Mouse (Mus musculus) kidney, postnatal 25 days (tissue): ENCODE measurements at regions not wholly inside any gene's neighbourhood (a gene's known extent, or its start where the extent isn't known, plus 50 kb on each side); places are given as distances from the start of the nearest gene placed in this dataset.

Experiments
- DNase-seq, 2 experiments: peaks; one replicate each; pipeline ENCODE4 v3.0.0; 2021; ENCODE audit warnings: mixed read lengths in 2 of 2

DNA sequence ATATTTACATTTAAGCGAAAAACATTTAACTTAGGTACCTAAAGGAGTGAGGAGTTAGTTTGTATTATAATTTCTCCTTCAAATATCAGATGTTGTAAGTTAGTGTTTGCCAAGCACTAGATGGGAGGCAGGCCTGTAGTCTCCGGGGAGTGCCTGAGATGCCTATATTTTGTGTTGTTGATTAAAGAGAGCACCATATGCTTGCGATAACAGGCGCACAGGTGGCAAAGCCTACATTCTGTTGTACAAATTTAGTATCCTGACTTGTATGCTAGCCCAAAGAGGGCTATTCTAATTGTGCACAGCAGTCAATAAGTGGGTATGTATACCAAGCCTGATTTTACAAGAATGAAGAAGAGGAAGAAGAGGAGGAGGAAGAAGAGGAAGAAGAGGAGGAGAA lies 151.8 kb upstream of the Atxn1 start:
- DNase-seq = no peak

DNA sequence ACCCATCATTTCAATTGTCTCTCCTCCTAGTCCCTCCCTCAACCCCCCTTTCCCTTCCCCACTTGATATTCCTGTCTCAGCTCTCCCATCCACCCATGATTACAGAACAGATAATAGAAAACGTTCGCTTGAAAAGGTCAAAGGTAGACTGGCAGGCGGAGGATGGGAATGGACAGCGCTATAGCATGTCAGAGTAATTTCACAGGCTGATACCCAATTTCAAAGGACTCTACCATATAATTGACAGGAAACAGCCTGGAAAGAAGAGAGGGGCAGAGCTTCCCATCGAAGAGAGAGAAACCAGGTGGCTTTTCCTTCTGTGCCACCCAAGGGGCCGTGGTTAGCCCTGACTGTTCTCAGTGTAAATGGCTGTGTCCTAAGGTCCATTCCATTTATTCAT lies 140.2 kb upstream of the Atxn1 start:
- DNase-seq = no peak

GRCm38 (mm10) chr13:46098621-46099020 lies 133.8 kb upstream of the Atxn1 start:
- DNase-seq = no peak

GRCm38 (mm10) chr13:46098131-46098530 lies 133.3 kb upstream of the Atxn1 start:
- DNase-seq = no peak

- peak in 1 of 2 experiments; percentile 13 for DNase-seq
Observed at GRCm38 (mm10) chr13:46096968-46097367, 132.2 kb upstream of the Atxn1 start.

DNA sequence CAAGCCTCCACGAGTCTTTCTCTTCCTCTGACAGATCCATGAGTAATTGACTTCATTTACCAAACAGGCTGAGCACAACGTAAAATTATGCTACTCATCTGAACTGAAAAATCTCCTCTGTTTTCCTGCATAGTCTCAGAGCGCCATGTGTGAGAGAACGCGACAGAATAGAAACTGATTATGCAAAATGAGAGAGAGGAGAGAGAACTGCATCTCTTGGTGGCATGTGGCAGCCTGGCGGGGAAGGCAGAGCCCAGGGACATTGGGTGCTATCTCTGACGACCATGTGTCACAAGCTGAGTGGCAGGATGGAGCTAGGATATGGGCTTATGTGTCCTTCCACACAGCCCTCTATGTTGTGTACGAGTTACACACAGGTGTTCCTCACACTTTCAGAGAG lies 131.6 kb upstream of the Atxn1 start:
- no peak for DNase-seq

GRCm38 (mm10) chr13:46092787-46093186 lies 128.0 kb upstream of the Atxn1 start:
- no peak for DNase-seq

GRCm38 (mm10) chr13:46091109-46091508 lies 126.3 kb upstream of the Atxn1 start:
- no peak for DNase-seq

- DNase-seq = no peak
Observed at GRCm38 (mm10) chr13:46088237-46088636, 123.4 kb upstream of the Atxn1 start.

DNA sequence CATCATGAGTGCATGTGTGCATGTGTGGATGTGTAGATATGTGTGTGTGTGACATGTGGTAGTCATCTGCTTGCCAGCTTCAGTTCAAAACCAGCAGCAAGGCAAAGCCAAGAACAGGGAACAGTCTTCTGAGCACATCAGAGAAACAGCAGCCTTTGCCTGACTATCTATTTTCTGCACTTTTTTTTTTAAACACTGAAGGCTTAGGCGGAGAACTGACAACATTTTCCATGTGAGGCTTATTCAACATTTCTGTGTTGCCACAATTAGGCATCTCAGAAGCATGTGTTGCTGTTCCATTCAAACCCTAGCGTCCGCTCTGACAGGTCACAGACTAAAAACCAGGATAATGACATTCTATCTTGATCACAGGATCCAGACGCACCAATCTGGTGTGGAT lies 122.9 kb upstream of the Atxn1 start:
- no peak for DNase-seq

- DNase-seq = no peak
Observed at GRCm38 (mm10) chr13:46076879-46077278, 112.1 kb upstream of the Atxn1 start.

- no peak for DNase-seq
Observed at GRCm38 (mm10) chr13:46071670-46072069, 106.9 kb upstream of the Atxn1 start.

GRCm38 (mm10) chr13:46069571-46069970 lies 104.8 kb upstream of the Atxn1 start:
- no peak for DNase-seq

GRCm38 (mm10) chr13:46062758-46063157 lies 98.0 kb upstream of the Atxn1 start:
- no peak for DNase-seq

DNA sequence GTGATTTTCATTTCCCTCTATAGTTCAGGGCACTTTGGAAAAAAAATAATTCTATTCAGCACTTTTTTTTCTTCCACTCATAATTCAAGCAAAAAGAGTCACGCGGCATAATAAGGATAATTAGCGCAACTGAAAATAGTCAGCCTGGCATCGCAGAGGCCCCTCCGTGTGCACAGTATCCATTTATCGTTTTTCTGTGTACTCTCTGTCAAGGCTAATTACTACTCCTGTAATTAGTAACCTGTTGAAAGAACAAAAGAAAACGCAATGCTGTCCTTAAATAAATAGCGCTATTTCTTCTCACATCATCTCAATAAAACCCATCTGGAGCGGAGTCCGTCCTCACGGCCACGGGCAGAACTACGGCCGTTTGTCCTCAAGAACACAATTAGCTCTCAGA lies 95.1 kb upstream of the Atxn1 start:
- no peak for DNase-seq

DNA sequence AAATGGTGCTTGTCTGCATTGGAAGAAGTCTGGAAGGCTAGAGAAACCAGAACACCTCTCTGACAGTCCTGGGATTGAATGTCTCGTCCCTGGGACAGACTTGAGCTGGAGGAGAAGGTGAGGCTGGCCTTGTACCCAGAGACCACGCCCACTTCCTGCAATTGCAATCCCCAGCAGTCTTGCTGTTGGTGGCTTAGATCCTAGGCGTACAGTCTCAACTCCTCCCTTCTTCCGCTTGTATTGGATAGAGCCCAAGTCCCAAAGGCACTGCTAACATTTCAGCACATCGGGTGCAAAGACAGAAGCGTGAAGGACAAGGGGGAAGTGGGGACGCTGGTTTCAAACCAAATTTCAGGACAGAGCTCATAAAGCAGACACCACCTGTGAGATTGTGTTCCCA lies 94.1 kb upstream of the Atxn1 start:
- DNase-seq = peak; percentile 32 to 56

- no peak for DNase-seq
Observed at GRCm38 (mm10) chr13:46058341-46058740, 93.5 kb upstream of the Atxn1 start.

GRCm38 (mm10) chr13:46055410-46055809 lies 90.6 kb upstream of the Atxn1 start:
- DNase-seq = no peak

DNA sequence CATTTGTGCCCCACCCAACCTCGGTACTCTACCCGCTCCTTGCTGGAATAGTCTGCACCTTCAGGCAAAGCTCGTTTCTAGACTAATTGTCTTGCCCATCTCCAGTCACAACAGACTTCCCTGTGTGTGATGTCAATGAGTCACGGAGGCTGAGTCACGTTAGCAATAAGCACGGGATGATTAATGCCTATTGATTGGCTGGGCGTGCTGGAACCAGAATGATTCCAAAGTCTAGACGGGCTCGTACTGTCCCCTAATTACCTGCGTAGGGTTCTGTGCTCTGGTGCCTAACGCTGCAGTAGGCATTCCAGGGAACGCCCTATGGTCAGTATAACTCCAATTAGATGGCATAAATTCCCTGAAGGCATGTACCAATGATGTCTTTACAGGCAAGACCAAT lies 78.8 kb upstream of the Atxn1 start:
- no peak for DNase-seq

GRCm38 (mm10) chr13:46043016-46043415 lies 78.2 kb upstream of the Atxn1 start:
- DNase-seq = peak in 1 of 2 experiments; percentile 45

DNA sequence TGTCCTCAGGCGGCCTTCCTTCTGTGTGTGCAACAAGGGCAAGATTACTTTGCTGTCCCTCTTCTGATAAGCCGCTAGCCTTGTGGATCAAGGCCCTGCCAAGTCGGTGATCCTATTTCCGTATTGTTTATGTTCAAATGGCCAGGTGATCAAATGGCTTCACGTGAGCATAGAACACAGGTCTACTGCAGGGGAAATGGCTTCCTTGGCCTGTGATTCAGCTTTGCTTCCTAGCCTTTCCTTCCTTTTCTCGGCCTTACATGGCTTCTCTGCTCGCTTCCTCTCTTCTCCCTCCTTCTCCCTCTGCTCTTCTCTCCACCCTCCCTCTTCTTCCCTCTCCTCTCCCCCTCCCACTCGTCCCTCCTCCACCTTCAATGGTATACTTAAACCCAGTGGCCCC lies 77.4 kb upstream of the Atxn1 start:
- DNase-seq = no peak

DNA sequence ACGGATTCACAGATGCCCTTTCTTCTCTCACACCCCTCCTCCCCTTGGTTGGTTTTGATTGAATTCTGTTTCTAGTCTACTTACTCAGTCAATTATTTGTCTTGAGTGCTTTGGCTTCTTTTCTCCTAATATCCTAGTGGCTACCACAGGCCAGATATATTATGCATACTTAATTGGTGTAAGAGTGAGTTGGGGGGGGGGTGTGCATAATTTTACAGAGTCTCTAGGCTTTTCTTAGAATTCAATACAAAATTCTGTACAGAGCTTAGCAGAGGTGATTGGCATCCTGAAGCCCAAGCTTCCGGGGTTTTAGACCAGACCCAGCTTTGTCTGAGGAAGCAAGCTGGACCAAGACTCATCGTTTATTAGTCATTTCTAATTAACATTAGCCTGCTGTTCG lies 76.7 kb upstream of the Atxn1 start:
- no peak for DNase-seq

DNA sequence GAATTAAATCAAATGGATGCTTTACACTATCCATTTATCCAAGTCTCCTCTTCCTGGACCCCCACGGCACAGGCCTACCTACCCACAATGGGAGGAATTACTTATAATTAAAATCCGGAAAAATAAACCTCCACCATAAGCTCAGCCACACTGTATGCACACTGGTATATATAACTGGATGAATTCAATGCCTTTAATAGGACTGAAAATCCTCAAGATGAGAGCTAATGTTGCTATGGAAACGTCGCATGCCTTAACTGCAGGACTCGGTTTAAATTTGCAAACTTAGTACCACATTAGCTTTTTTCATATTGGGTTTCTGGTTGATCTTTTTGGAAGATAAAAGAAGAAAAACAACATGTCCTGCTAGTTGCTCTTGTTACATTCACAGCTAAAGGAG lies 75.3 kb upstream of the Atxn1 start:
- DNase-seq = no peak

DNA sequence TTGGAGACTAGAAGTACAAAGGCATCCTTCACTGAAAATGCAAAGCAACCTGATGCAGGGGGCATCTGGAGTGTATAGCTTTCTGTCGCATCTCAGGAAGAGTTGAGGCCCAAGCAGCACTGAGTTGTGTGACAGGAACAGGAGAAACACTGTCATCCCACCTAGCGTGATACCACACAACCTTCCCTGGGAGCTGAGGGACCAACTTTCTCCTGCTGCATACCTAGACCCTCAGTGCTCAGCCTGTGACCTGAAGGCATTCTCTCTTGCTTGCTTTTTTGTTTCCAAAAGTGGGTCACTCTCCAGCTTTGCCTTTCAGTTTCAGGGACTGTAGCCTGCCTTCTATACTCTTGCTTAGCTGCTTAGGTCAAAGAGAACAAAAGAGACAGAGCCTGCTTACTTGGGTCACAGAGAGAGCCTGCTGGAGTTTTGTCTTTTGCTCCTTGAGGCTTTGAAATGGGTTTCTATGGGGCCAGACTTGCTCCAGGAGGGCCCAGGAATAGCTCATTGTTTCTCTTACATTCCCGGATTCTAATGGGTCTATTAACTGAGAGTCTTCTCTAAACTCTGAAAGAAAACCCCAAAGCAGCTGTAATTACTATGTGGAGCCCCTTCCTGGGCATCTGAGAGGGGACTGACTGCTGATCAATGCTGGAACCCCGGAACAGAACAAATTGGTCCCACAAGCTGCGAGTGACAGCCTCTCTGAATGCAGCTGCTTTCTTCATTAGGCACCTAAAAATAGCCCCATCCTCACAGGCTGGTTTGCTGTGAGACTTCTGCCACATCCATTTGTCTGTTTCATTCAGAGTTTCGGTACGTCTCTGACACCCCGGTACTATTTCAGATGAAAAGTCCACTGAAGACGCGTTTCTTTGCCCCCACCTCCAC lies 73.9 kb upstream of the Atxn1 start:
- DNase-seq = no peak

- DNase-seq = peak in 1 of 2 experiments; percentile 65
Observed at GRCm38 (mm10) chr13:46032281-46032680, 67.5 kb upstream of the Atxn1 start.
